Mouse (Mus musculus) brain, embryonic 14.5 days (tissue): ENCODE measurements at regions not wholly inside any gene's neighbourhood (a gene's known extent, or its start where the extent isn't known, plus 50 kb on each side); places are given as distances from the start of the nearest gene placed in this dataset.

Experiments used
- CTCF ChIP-seq: fragments of 200-500 bp; IDR thresholded peaks from 2 replicates; pipeline ENCODE4 v1.5.1; 2012; ENCODE audit warnings: inconsistent platforms, mild to moderate bottlenecking, moderate library complexity, borderline replicate concordance; ENCODE audit not compliant: insufficient read depth, insufficient read length; ENCODE audit errors: extremely low read depth
- POLR2A ChIP-seq: fragments of 200-500 bp; IDR thresholded peaks from 2 replicates; pipeline ENCODE4 v1.6.1; 2012; ENCODE audit warnings: mild to moderate bottlenecking, inconsistent platforms, borderline replicate concordance; ENCODE audit not compliant: poor library complexity, insufficient read depth, insufficient read length, severe bottlenecking; ENCODE audit errors: extremely low read depth

GRCm38 (mm10) chr1:47479059-47479458, 586.4 kb upstream of the Slc39a10 start:
- TF ChIP-seq CTCF (no peak), POLR2A (no peak)
